Mouse (Mus musculus) monocyte, adult 2 months (primary cell): ENCODE results near the gene Zfp568.
A peak's percentile ranks its signal among the peaks of the same experiment; 100 is the strongest.
"Not testable (repeated sequence)": the region's sequence is repeated elsewhere in the genome, so short reads cannot be mapped to it uniquely, and the experiment has no call there.

Source experiments
- DNase-seq, 2 experiments: peaks; one replicate each; pipeline ENCODE4 v3.0.0; 2022; ENCODE audit warnings: low spot score in 2 of 2, low read depth in 1 of 2

Zfp568 gene

GRCm38 (mm10) chr7:29983690-29984380, at the start of gene Zfp568:
Zfp568 (plus strand) TSS chr7:29983955.
- peak; percentile 79 to 86 for DNase-seq

GRCm38 (mm10) chr7:29938856-29939255, 44.9 kb upstream of the Zfp568 start:
- no peak for DNase-seq

- DNase-seq = no peak
Measured at GRCm38 (mm10) chr7:29941027-29941426, 42.7 kb upstream of the Zfp568 start.

- no peak for DNase-seq
Measured at GRCm38 (mm10) chr7:29942740-29943139, 41.0 kb upstream of the Zfp568 start.

GRCm38 (mm10) chr7:29943720-29944119, 40.0 kb upstream of the Zfp568 start:
- no peak for DNase-seq

- no peak for DNase-seq
Measured at GRCm38 (mm10) chr7:29944201-29944600, 39.6 kb upstream of the Zfp568 start.

DNA sequence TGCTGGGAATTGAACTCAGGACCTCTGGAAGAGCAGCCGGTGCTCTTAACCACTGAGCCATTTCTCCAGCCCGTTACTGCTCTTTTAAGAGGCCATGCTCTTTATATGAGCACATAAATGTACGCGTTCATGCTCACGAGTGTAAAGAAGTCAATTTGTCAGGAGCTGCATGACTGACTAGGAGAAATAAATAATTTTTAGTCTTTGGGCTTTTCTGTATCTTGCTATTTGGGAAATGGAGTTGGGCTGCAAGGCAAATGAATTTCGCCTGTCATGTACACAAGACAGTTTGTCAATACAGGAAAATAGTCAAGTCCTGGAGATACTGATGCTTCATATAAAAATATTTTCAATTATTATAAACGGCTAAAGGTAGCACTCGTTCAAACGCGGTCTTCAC, 30.7 kb upstream of the Zfp568 start:
- no peak for DNase-seq

DNA sequence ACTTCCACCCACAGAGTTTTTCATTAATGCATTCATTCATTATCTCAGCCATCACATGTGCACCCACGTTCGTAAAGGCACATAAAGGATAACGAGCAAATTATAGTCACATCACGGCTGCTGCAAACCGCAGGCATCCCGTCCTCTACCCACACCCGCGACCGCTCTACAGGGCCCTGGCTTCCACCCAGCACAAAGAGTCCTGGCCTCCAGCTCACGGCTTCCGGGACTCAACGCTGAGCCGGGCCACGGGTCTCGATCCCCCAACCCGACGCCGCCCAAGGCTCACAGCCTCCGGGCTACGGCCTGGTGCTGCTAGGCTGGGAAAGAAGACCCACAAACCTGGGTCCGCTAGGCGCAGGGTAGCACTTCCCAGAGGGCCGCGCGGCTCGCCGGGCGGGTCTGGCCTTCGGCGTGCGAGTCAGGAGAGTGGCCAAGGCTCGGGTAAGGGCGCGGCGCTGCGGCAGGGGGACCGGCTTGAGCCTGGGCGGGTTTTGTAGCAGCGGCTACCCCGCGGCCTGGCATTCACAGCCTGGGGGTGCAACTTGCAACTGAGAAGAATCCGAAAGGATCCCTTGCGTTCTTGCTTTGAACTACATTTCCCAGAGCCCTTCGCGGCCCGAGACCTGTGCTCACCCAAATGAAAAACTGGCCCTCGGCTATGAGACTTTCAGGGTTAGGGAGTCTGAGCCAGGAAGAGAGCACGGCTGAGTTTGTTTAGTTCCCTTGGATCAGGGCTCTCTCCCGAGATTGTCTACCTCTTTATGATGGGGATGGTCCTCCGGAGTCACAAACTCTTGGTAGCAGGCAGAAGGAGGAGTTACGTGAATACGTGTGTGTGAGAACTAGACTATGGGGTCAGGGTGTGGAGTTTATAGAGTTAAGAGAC, 30.0 kb upstream of the Zfp568 start, which contains the start of gene Zfp74:
Zfp74 (minus strand) TSS at position 577 of the 889 bp plus-strand sequence.
- peak; percentile 20 to 45 for DNase-seq

DNA sequence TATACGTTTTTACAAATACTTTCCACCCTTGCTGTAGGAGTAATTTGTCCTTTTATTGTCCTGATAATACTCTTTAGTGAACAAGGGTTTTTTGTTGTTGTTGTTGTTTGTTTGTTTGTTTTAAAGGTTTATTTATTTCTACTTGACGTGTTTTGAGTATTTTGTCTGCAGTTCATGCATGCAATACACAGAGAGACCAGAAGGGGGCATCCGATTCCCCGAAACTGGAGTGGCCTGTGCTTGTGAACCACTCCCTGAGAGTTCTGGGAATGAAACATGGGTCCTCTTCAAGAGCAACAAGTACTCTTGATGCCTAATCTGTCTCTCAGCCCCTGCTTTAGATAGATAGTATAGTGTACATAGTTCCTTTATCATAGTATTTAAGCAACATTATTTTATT, 29.0 kb upstream of the Zfp568 start:
- no peak for DNase-seq

- no peak for DNase-seq
Measured at GRCm38 (mm10) chr7:29956257-29956656, 27.5 kb upstream of the Zfp568 start.

GRCm38 (mm10) chr7:29958125-29958724, 25.5 kb upstream of the Zfp568 start:
- DNase-seq = no peak

DNA sequence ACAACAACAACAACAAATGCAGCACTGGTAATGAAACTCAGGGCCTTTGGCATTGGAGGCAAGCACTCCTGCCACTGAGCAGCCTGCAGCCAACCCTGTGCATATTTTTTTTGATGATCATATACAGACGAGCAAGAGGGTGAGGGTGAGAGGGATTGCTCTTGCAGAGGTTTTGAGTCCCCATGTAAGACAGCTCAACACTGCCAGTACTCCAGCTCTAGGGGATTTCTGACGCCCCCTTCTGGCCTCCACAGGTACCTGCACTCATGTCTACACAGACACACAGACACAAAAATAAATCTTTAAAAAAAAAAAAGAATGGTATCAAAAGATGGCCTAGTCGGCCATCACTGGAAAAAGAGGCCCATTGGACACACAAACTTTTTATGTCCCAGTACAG, 24.8 kb upstream of the Zfp568 start:
- no peak for DNase-seq

GRCm38 (mm10) chr7:29965115-29965810, 18.5 kb upstream of the Zfp568 start:
- DNase-seq = not testable (repeated sequence)

- DNase-seq = no peak
Measured at GRCm38 (mm10) chr7:29970686-29971085, 13.1 kb upstream of the Zfp568 start.

DNA sequence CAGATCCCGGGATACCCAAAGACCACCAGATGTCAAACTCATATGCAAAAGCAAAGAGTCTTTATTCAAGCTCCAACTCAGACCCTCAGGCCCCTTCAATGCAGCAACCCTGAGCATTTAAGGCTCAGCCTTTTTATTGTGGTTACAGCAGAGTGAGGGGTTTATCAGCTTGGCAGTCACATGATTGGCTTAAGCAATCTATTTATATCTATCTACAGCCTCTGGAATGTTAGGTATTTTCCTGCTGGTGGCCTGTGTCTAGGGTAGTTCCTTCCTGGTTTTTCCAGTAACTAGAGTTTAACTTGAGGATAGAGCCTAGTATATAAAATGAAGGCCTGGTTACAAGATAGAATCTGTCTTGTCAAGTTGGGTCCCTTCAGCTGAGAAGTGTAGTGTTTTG, 3.0 kb upstream of the Zfp568 start:
- no peak for DNase-seq

DNA sequence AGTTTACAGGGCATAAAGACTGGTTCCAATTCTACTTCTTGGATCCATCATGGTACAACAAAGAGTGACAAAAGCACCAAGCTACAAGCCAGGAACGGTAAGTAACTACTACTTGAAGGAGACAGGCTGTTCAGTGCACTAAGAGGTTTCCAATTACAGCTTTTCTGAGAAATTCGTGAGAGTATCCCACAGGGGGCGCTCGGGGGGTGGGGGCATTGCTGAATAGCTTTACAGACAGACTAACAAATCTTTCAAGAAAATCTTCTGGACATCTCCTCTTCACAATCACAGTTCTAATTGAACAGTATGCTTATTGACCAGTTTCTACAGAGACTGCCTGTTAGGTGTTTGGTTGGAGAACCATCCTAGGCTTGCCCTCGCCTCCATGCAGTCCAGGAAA, 2.3 kb upstream of the Zfp568 start:
- DNase-seq = no peak

GRCm38 (mm10) chr7:29981860-29982259, 1.9 kb upstream of the Zfp568 start:
- DNase-seq = no peak

GRCm38 (mm10) chr7:29982341-29982740, 1.4 kb upstream of the Zfp568 start:
- no peak for DNase-seq

GRCm38 (mm10) chr7:29982931-29983330, 824 bp upstream of the Zfp568 start:
- no peak for DNase-seq

GRCm38 (mm10) chr7:29983340-29983689, 440 bp upstream of the Zfp568 start:
- no peak for DNase-seq

GRCm38 (mm10) chr7:29986101-29986500, 2.3 kb downstream of the Zfp568 start:
- DNase-seq = no peak
